Mouse (Mus musculus) liver, embryonic 11.5 days (tissue): ENCODE measurements around the gene Pitpnc1. TPM values are rescaled to one million over a fixed set of nuclear protein-coding genes. Genes with fewer than 3 reads are reported as not detected.
A peak's percentile ranks its signal among the peaks of the same experiment; 100 is the strongest.

Experiments
- ATAC-seq: fragments of 200-750 bp; cut with Nextera tagmentation; replicated peaks from 2 replicates; pipeline ENCODE4 v1.8.0; 2017; ENCODE audit warnings: moderate number of reproducible peaks, mild to moderate bottlenecking, moderate TSS enrichment, moderate library complexity; ENCODE audit not compliant: low FRiP score
- DNase-seq: peaks from one replicate; pipeline ENCODE4 v3.0.0-alpha.2; 2017; ENCODE audit warnings: low spot score
- H3K27ac ChIP-seq: fragments of 300-500 bp; sonication (generic); 2 replicates; pipeline ENCODE4 v1.5.1; 2014; ENCODE audit warnings: mild to moderate bottlenecking, low read depth, low read length, control low read depth
- H3K27me3 ChIP-seq: fragments of 300-500 bp; sonication (generic); replicated peaks from 2 replicates; pipeline ENCODE4 v1.6.1; 2014; ENCODE audit warnings: low read length, mixed read lengths; ENCODE audit not compliant: control insufficient read depth, insufficient read depth
- H3K36me3 ChIP-seq: fragments of 300-500 bp; sonication (generic); 2 replicates; pipeline ENCODE4 v1.6.1; 2014; ENCODE audit warnings: mild to moderate bottlenecking, low read length, moderate library complexity, mixed read lengths; ENCODE audit not compliant: control insufficient read depth, insufficient read depth
- H3K4me1 ChIP-seq: fragments of 300-500 bp; sonication (generic); replicated peaks from 2 replicates; pipeline ENCODE4 v1.6.1; 2014; ENCODE audit warnings: low read length, mixed read lengths; ENCODE audit not compliant: control insufficient read depth, insufficient read depth
- H3K4me2 ChIP-seq: fragments of 300-500 bp; sonication (generic); 2 replicates; pipeline ENCODE4 v1.6.1; 2014; ENCODE audit warnings: mild to moderate bottlenecking, control low read depth, moderate library complexity
- H3K4me3 ChIP-seq: fragments of 300-500 bp; sonication (generic); 2 replicates; pipeline ENCODE4 v1.5.1; 2014; ENCODE audit warnings: low read depth, low read length, control low read depth
- H3K9ac ChIP-seq: fragments of 300-500 bp; sonication (generic); 2 replicates; pipeline ENCODE4 v1.6.1; 2014; ENCODE audit warnings: low read depth, low read length, control low read depth
- H3K9me3 ChIP-seq: fragments of 300-500 bp; sonication (generic); 2 replicates; pipeline ENCODE4 v1.6.1; 2016; ENCODE audit warnings: low read length, inconsistent platforms, mixed read lengths; ENCODE audit not compliant: control insufficient read depth
- WGBS: fragments of 180-500 bp; shearing (Covaris S2); extraction: QIAGEN DNeasy Blood & Tissue Kit; methylation state at CpG from one replicate; pipeline ENCODE4 v1.1.7; 2014; 5-methylcytosine and 5-hydroxymethylcytosine counted together
- polyA plus RNA-seq: library from polyadenylated mRNA; unstranded; fragments of >200 nt; fragmentation: Nextera tagmentation; extraction: Ambion mirVana; gene quantifications from 2 replicates; pipeline ENCODE4 v1.2.1, GENCODE M21; 2014

The Pitpnc1 gene
- polyA plus RNA-seq, 1 experiment from 2014 or later: 19.2 TPM

DNA sequence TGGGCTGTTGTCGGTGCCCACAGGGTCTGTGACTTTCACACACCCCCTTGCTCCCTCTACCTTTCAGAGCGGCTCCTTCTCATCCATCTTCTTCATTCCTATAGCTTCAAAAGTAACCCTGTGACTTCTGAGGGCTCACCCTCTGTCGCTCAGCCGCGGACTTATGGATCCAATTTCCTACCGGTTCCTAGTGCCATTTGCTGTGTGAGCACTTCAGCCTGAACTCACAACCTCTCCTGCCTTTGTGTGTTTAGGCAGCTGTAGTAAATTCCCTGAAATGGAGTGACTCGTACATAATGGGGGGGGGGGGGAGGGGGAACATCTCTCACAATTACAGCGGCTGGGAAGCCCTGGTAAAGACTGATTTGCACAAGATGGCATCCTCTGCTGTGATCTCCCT, 191.2 kb downstream of the Pitpnc1 start:
- no peaks in the 10 kb centered on the region for H3K36me3 ChIP-seq
- ATAC-seq: no peak
- 73% methylated on average over 8 of the region's 8 CpGs for WGBS
- no peak for DNase-seq
- H3K4me1 ChIP-seq: peaks cover 12% of the 10 kb centered on the region; the same call in 1 of the 2 replicates
- H3K9ac ChIP-seq: no peak overlapping the region
- no peak overlapping the region for H3K4me2 ChIP-seq
- no peaks in the 10 kb centered on the region for H3K9me3 ChIP-seq
- no peaks in the 10 kb centered on the region for H3K27me3 ChIP-seq
- no peak overlapping the region for H3K27ac ChIP-seq
- H3K4me3 ChIP-seq: no peak overlapping the region

DNA sequence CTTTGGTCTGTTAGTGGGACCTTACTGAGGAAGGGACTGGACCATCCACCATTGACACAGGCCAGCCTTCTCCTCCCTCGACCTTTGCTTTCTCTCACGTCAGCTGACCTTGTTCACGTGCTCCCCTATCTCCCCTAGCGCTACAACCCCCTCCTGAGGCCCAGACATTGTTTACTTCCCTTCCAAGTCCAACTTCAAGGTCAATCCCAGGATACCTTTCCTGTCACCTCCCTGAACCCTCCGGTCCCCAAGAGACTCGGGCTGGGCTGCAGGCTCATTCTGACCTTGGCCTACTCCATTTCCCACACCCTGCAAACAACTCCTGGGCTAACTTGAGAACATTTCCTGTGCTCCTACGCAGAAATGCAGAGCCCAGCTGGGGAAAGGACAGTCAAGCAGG, 193.6 kb downstream of the Pitpnc1 start:
- Histone ChIP-seq H3K27ac (no peak overlapping the region), H3K4me2 (no peak overlapping the region), H3K9me3 (no peaks in the 10 kb centered on the region), H3K4me1 (peaks cover 12% of the 10 kb centered on the region; the same call in 1 of the 2 replicates), H3K27me3 (no peaks in the 10 kb centered on the region), H3K9ac (no peak overlapping the region), H3K4me3 (no peak overlapping the region), H3K36me3 (no peaks in the 10 kb centered on the region)
- no peak for DNase-seq
- WGBS: 60% methylated on average over 7 of the region's 7 CpGs
- peak; percentile 26; the same call in 1 of the 2 replicates for ATAC-seq

DNA sequence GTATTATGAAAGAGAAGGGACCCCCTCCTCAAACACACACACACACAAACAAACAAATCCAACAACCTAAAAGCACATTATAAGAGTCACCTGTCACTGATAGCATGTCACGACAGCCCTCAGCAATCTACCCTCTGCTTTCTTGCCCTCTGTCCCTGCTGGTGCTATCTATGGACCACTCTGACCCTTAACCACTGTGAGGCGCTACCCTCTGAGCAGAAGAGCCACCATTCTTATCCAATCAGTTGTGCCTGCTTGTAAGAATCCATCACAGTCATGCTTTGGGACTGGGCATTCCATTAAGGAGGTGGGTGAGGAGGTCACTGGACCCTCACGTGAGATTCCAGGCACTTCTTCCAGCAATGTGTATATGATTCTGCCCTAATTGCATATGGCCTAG, 194.2 kb downstream of the Pitpnc1 start:
- WGBS: 65% methylated on average over 3 of the region's 3 CpGs
- no peak overlapping the region for H3K4me3 ChIP-seq
- H3K4me1 ChIP-seq: peaks cover 12% of the 10 kb centered on the region; the same call in 1 of the 2 replicates
- H3K9me3 ChIP-seq: no peaks in the 10 kb centered on the region
- no peaks in the 10 kb centered on the region for H3K27me3 ChIP-seq
- no peak overlapping the region for H3K9ac ChIP-seq
- no peaks in the 10 kb centered on the region for H3K36me3 ChIP-seq
- ATAC-seq (0 out of 2 replicates have a peak, but pooled peaks have one; percentile 37), DNase-seq (no peak)
- H3K27ac ChIP-seq: no peak overlapping the region
- H3K4me2 ChIP-seq: no peak overlapping the region

DNA sequence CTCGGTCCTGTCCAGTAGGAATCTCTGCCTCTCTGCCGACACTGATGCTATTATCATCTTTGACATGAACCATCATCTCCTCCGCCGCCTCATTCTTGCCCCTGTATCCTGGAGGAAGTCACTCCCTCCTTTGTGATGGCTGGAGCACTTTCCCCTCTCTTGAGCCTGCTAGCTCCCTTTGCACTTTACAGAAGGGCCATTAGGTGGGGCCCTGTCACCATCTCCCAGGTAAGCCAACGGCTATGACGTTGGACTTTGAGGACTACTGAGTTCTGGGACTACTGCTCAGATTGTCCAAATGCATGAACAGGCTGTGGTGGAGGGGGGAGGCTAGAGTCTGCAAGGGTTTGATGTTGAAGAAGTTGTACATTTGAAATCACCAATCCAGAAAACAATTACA, 194.6 kb downstream of the Pitpnc1 start:
- H3K4me3 ChIP-seq: no peak overlapping the region
- no peaks in the 10 kb centered on the region for H3K9me3 ChIP-seq
- DNase-seq (peak; percentile 42), ATAC-seq (peak; percentile 38; the same call in 1 of the 2 replicates)
- H3K36me3 ChIP-seq: no peaks in the 10 kb centered on the region
- no peak overlapping the region for H3K9ac ChIP-seq
- peaks cover 12% of the 10 kb centered on the region; the same call in 1 of the 2 replicates for H3K4me1 ChIP-seq
- 40% methylated on average over 6 of the region's 6 CpGs for WGBS
- H3K27ac ChIP-seq: no peak overlapping the region
- no peak overlapping the region for H3K4me2 ChIP-seq
- H3K27me3 ChIP-seq: no peaks in the 10 kb centered on the region

GRCm38 (mm10) chr11:107274206-107274605, 196.3 kb downstream of the Pitpnc1 start:
- Histone ChIP-seq H3K9me3 (no peaks in the 10 kb centered on the region), H3K9ac (no peak overlapping the region), H3K36me3 (no peaks in the 10 kb centered on the region), H3K4me3 (no peak overlapping the region), H3K4me1 (peaks cover 12% of the 10 kb centered on the region; the same call in 1 of the 2 replicates), H3K27ac (no peak overlapping the region), H3K27me3 (no peaks in the 10 kb centered on the region), H3K4me2 (no peak overlapping the region)
- ATAC-seq (no peak), DNase-seq (no peak)
- WGBS: 81% methylated on average over 9 of the region's 9 CpGs

- no peak overlapping the region for H3K4me3 ChIP-seq
- H3K4me2 ChIP-seq: no peak overlapping the region
- DNase-seq (no peak), ATAC-seq (no peak)
- peaks cover 6% of the 10 kb centered on the region; the same call in 1 of the 2 replicates for H3K9me3 ChIP-seq
- peaks cover 3% of the 10 kb centered on the region; the same call in 1 of the 2 replicates for H3K36me3 ChIP-seq
- no peak overlapping the region for H3K27ac ChIP-seq
- H3K4me1 ChIP-seq: peaks cover 7% of the 10 kb centered on the region; the same call in 1 of the 2 replicates
- H3K9ac ChIP-seq: no peak overlapping the region
- no peaks in the 10 kb centered on the region for H3K27me3 ChIP-seq
- WGBS: 82% methylated on average over 11 of the region's 11 CpGs
Observed at GRCm38 (mm10) chr11:107272351-107272975, 198.0 kb downstream of the Pitpnc1 start.

GRCm38 (mm10) chr11:107270564-107270963, 199.9 kb downstream of the Pitpnc1 start:
- Histone ChIP-seq H3K36me3 (peaks cover 3% of the 10 kb centered on the region; the same call in 1 of the 2 replicates), H3K4me2 (no peak overlapping the region), H3K27me3 (no peaks in the 10 kb centered on the region), H3K9ac (no peak overlapping the region), H3K27ac (no peak overlapping the region), H3K4me3 (no peak overlapping the region), H3K4me1 (no peaks in the 10 kb centered on the region), H3K9me3 (peaks cover 6% of the 10 kb centered on the region; the same call in 1 of the 2 replicates)
- ATAC-seq (no peak), DNase-seq (no peak)
- WGBS: 85% methylated on average over 9 of the region's 9 CpGs

GRCm38 (mm10) chr11:107267522-107267921, 203.0 kb downstream of the Pitpnc1 start:
- Histone ChIP-seq H3K27me3 (no peaks in the 10 kb centered on the region), H3K4me1 (no peaks in the 10 kb centered on the region), H3K36me3 (peaks cover 3% of the 10 kb centered on the region; the same call in 1 of the 2 replicates)

GRCm38 (mm10) chr11:107265861-107266260, 204.6 kb downstream of the Pitpnc1 start:
- ATAC-seq (no peak), DNase-seq (no peak)
- WGBS: 90% methylated on average over 4 of the region's 4 CpGs
- Histone ChIP-seq H3K4me1 (no peaks in the 10 kb centered on the region), H3K36me3 (peaks cover 3% of the 10 kb centered on the region; the same call in 1 of the 2 replicates), H3K27me3 (no peaks in the 10 kb centered on the region), H3K4me2 (no peak overlapping the region), H3K27ac (no peak overlapping the region), H3K9ac (no peak overlapping the region), H3K4me3 (no peak overlapping the region), H3K9me3 (peaks cover 6% of the 10 kb centered on the region; the same call in 1 of the 2 replicates)

More at GRCm38 (mm10) chr11:107267522-107267921, 203.0 kb downstream of the Pitpnc1 start:
- no peak for DNase-seq
- no peak for ATAC-seq
- no peak overlapping the region for H3K27ac ChIP-seq
- no peak overlapping the region for H3K9ac ChIP-seq
- 95% methylated on average over 3 of the region's 3 CpGs for WGBS
- H3K9me3 ChIP-seq: peaks cover 6% of the 10 kb centered on the region; the same call in 1 of the 2 replicates
- no peak overlapping the region for H3K4me2 ChIP-seq
- no peak overlapping the region for H3K4me3 ChIP-seq
